Mouse (Mus musculus) embryo, embryonic 10 days (tissue): ENCODE measurements at regions not wholly inside any gene's neighbourhood (a gene's known extent, or its start where the extent isn't known, plus 50 kb on each side); places are given as distances from the start of the nearest gene placed in this dataset.

Experiments used
- DNase-seq: peaks from one replicate; pipeline ENCODE4 v3.0.0-alpha.2; 2015; ENCODE audit warnings: low spot score

DNA sequence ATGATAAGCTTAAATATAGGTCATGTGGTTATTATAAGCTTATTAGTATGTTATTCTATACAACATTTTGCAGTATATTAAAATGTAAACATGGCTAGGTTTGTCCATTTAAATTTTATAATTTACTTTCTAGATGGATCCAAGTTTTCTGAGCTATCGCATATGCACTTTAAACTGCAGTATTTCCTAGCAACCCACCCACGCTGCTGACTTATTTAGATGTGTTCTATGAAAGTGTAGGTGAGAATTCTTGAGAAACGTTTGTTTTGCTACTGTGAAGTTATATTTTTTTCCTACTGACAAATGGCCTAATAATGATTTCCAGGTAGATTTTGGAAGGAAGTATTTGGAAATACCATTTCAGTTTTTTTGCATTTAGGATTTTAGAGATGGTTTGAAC lies 308.0 kb downstream of the Gbe1 start:
- DNase-seq, result no peak

DNA sequence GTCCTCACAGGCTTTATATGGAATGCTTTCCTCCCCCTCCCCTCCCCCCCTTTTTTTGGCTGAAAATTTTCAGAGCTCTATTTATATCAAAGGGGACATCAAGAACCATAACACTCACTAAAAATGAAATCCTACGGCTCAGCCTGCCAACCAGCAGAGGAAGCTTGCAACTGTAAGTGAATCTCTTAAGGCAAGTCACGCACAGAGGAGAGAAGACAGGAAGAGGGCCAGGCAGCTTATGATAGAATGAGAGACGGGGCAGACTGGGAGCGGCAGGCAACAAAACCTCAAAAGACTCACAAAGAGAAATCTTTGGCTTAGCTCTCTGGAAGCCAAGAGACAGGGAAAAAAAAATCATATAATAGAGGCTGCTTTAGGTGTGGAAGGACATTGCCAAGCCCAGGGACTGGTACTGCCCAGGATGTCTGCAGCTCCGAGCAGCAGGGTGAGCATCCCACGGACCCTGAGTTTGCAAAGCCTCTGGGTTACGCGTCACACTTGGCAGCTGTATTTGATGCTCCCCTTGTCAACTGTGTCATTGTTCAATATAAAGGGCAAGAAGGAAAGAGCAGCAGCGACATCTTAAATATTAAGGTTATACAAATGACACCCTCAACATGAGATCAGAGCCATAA lies 330.0 kb downstream of the Gbe1 start:
- no peak for DNase-seq

DNA sequence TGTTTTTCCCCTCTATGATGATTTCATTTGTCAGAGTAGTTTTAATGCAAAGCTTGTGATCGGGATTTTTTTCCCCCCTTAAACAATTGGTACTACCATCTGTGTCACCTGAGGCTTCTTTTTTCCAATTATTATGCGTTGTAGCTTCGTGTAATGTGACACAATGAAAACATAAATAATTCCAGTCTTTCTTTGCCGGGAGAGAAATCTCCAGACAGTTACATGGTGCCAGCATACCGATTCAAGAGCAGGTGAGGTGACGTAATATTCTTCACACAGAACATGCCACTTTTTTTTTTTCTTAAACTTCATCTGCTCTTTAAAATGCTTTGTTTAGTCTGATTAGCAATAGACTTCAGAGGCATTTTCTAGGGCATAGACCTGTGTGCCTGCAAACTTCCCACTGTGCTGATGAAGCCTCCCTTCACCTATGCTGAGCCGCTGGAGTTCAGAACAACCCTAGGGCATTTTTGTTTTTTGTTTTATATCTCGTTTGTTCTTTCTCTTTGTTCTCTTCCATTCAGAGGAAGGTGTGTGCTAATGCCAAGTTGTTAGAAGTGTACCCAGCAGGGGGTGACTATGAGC lies 331.0 kb downstream of the Gbe1 start:
- no peak for DNase-seq

DNA sequence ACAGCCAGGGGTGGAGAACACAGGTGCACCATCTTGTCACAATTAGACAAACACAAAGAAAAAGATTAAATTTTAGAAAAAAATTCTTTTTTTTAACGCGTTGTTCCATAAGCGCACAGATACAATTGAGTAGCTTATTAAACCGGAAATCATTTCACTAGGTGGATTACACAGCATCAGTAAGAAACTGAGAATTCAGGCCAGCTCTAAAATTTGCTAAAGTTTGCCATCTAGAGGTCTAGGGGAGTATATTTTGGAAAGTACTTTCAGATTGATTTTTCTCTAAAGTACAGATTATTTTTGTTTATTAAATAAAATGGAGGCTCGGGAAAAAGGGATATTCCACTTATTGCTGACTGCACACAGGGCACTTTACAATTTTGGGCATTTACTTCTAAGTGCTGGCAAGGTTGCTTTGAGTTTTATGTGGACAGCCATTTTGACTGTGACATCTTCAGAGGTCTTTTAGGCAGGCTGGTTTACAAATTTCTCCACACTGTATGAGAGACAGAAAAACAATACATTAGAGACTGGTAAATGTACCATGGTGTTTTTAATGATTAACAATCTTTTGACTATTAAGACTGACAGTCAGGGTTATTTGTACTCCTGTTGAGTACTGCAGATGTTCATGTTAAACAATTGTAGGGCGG lies 340.8 kb downstream of the Gbe1 start:
- DNase-seq, result no peak

DNA sequence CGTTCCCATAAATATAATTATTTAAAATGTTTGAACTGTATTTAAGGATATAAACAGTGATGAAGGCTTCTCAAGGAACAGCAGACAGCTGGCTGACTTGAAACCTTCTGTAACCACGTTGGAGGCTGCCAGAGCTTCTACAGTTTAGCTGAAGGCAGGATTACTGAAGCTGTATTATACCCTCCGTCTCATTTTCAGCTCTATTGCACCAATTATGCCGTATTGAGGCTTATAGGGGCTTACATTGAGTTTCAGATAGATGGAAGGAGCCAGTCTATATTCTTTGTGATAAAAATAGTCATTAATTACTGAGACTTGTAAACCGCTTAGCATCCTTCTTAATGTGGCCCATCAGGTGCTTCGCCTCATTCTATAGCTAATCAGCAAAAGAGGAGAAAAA lies 376.1 kb downstream of the Gbe1 start:
- no peak for DNase-seq

DNA sequence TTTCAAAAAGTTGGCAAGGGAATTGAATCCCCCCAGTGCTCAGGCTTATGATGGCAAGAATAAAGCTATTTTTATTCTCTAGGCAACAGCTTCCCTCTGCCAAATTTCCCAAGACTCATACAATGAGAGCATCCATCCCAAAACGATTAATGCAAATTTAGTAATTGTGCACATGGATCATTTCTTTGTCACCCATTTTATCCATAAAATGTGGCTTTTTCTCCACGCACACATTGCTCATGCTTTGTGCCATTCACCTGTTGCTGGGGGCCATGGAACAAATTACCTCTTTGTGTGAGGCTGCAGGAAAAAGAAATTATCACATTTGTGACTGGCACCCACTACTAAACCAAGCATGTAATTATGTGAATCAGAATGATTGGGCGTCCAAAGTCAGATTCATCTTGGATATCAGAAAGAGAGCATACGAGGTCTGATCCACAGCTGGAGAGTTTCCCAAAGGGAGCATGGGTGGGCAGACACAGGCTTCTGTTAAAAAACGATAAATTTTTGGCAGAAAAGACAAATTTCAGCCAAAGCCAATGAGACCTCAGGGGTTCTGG lies 411.1 kb downstream of the Gbe1 start:
- no peak for DNase-seq

DNA sequence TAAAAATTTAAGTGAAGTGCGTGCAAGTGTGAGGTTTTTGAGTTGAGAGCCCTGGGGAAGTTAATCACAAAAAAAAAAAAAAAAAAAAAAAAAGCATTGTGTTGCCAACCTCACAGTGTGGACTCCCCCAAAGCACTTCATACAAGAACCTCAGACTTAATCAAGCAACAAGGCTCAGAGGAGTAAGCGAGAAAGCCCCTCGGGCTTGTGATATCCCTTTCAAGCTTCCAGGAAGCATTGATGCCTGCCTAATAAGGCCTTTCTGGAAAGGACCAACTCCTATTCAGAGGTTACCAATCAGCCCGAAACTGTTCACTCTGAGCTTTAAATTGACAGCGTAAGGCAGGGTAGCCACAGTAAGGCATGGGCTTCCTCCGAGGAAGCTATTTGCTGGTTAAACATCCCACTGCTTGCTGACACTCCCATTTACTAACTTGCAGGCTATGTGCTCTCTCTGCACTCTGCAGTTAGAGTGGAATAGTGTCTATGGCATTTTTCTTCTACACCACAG lies 411.6 kb downstream of the Gbe1 start:
- DNase-seq, result peak; percentile 32

DNA sequence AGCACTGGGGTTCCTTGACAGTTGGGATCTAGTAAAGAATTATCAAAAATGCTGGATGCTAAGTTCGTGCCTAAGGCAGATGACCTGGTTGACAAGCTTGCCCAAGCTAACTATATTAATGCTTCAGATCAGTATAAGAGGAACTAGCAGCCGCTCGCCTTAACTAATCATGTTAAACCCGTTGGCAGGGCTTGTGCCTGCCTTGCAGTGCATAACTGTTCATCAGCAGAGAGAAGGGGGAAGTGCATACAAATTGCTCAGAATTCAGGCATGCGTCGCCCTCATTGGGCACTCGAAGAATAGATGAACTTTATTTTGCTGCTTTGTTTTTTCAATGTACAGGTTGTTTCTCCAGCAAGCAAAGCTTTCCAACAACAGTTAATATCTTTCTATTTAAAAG lies 419.3 kb downstream of the Gbe1 start:
- no peak for DNase-seq

DNA sequence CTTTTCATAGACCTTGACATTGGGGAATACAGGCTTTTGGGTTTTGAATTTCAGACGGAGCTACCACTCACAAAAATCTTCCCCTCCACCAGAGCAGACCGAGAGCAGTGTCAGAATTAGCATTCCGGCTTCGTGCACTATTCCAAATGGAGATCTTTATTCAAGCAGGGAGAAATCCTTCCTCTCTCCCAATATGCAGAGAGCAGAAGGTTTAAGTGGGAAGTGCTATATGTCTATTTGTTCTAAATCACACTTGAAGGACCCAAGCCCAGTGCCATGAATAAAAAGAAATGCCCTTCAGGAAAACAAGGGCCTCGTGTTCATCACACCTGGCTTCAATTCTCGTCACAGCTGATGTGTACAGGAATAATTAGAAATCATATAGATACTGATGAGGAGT lies 426.3 kb downstream of the Gbe1 start:
- no peak for DNase-seq

DNA sequence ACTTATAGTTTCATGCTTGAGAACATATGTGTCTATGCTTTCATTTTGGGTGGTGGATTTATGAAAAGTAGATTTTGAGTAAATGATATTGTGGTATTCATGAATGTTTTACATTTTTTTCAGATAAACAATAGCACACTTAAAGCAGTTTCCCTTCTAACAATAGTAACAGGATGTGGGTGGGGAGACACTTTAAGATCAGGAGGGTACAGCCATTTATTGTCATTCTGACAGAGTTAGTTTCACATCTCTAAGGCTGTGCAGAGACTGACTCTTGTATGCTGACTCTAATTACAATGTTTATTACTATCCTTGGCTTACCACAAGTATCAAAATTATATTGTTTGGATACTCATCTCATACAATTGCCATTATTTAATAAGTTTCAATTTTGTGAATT lies 440.5 kb downstream of the Gbe1 start:
- no peak for DNase-seq

DNA sequence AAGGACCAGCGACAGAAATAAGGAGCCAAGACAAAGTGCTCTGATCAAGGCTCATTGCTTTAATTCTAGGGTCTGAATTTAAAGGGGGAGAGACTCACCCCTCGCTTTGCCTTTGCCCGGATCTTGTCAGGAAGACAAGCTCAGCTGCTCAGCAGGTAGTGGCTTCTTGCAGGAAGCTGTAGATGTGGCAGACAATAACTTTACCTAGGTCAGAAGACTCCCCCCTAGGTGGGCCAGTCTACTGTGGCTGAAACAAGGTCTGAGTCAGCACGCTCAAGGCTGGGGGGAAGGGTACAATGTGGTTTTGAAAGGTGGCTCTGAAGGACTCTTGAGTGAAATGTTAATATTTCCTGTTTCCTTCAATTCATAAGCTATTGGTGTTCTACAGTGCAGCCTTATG lies 484.3 kb downstream of the Gbe1 start:
- no peak for DNase-seq

DNA sequence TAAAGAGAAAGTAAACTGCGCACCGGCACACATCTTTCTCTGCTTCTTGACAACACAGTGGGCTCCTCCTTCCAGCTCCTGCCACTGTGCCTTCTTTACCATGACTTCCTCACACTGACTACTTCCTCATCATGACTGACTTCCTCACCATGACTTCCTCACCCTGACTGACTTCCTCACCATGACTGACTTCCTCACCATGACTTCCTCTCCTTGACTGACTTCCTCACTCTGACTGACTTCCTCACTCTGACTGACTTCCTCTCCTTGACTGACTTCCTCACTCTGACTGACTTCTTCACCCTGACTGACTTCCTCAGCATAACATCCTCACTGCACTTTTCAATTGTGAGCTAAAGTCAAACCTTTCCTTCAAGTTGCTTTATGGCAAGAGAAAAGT lies 489.8 kb downstream of the Gbe1 start:
- no peak for DNase-seq

DNA sequence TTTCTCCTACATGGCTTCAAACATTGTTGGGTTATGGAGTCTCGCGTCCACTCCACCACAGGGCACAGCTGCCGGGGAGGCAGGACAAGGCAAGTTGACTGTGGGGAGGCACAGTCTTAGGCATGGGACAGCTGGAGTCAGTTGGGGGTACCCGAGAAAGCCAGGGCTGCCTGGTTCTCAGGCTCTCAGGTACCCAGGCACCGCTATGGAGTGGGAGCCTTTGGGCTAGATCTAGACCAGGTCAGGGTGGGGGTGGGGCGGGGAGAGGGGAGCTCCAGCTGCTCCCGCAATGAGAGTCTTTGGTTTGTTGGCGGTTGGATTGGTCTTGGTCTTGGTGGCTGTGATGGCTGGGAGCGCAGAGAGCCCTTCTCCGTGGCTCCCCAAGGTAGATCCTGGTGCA lies 512.2 kb downstream of the Gbe1 start:
- DNase-seq, result no peak

DNA sequence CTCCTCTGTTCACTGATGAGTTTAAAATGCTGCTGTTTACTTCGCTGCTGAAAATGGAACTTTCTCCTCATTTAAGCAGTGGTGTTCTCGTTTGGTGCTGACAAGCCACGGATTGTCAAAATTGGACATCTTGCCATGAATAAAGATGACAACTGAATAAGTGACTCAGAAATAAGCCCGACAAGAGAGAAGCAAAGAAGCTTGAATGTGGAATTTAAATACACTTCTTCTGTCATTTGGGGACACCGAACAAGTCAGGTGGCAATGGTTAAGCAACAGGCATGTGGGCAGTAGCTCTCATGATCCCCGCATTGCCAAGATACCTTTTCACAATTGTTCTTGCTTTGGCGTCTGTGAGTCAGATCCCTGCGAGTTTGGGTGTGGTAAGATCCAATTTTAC lies 521.3 kb downstream of the Gbe1 start:
- DNase-seq, result no peak

DNA sequence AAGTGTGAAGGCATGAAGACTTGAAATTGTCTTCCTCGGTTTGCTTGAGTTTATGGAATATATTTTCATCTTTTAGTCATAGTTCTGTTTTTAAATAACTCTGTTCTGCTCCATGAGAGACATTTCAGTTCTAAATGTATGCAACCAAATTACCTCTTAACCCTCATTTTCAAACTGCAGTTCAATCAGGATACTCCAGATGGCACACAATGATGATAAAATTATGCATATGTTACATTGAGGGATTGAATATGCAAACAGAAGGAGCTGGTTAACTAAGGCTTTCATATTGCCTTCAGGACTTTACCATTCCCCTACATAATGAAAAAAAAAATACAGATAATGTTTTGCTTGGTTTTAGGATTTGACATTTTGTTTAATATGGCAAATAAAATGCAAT lies 524.4 kb downstream of the Gbe1 start:
- no peak for DNase-seq

DNA sequence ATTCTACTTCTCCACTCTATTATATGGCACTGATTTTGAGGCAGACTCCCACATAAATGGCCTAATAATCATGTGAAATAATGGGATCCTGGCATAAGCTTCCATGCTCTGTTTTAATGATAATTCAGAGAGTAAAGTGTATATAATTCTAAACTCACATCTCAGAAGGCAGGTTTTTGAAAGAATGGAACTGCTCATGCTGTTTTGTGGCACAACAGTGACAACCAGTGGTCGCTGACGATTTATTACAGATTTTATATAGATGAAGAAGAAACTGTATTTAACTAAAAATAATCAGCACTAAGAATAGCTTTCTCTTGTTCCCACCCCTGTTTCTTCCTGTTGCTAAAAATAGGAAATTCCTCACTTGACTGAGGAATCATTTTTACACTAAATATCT lies 554.5 kb downstream of the Gbe1 start:
- DNase-seq, result no peak

DNA sequence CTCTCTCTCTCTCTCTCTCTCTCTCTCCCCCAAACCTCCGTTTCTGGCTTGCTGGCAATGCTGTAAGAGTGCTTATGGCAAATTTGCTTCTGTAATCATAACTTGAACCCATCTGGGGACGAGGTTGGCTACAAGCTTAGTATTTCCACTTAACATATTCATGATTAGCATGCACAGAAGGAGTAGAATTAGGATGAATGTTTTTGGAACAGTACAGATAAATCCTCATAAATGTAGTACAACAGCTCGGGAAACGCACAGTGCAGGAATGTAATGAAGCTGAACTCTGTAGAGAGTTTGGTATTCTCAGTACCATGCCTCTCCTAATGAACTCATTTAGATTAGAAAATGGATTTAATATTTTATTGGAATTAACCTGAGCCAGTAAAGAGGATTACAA lies 555.5 kb downstream of the Gbe1 start:
- DNase-seq, result no peak

DNA sequence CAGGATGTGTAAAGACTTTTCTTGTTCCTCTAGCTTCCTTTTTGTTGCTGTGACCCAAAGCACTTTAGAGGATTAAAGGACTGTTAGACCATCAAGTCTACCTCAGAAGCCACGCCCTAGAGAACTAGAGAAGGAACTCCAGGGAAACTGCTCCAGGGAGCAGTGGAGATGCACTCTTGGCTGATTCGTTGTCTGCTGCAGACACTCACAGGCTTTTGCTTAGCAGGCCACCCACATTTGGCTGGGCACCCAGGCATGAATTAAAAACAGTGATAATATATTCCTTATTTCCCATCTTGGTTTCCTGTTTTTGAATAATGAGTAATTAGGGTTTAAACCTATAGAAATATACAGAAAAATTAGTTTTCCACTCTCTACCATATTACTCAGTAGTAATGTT lies 560.3 kb downstream of the Gbe1 start:
- no peak for DNase-seq

DNA sequence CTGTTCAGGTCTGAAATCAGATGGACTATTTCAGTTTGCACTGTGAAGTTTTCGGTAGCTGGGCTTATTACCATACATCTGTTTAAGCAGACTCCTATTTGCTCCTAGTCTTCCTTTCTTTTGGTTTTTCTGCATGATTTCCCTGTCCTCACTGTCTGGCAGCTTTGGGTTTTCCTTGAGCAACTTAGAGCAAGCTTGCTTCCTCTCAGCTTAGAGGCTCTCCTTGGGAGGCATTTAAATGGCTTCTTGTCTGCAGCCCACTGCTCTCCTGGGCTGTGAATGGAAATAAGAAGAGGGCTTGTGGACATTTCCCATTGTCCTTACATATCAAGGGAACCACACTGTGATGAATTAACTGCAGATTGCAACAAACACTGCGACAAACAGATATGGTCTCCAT lies 566.9 kb downstream of the Gbe1 start:
- no peak for DNase-seq

DNA sequence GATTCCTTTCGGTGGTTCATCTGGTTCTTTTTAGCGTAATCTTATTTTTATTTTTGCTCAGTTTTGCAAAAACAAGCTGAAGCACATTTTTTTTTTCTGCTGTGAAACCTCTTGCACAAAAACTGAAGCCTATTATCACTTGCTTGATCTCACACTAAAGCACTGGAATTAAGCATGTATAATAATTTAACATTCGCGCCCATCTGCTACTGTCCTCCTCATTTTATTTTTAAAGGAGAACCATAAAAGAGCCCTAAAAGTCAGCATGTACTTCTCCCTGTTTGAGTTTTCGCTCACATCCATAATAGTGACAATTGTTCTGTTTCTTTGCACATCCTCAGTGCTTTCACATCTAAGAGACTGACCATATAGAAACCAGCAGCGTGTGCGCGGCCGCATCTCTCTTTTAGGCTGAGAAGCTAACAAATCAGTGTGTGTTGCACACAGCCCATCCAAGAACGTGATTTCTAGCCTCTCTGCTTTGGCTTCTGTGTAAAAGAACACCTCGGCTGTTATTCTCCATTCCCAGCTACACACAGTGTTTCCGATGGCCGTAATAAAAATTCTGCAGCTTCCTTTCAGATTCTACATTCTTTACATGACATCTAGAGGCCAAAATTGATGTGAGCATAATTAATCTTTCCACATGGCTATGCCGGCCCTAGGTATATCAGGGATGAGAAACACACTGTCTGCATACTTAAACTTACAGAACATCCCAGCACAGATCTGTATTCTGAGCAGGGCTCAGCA lies 567.5 kb downstream of the Gbe1 start:
- no peak for DNase-seq

DNA sequence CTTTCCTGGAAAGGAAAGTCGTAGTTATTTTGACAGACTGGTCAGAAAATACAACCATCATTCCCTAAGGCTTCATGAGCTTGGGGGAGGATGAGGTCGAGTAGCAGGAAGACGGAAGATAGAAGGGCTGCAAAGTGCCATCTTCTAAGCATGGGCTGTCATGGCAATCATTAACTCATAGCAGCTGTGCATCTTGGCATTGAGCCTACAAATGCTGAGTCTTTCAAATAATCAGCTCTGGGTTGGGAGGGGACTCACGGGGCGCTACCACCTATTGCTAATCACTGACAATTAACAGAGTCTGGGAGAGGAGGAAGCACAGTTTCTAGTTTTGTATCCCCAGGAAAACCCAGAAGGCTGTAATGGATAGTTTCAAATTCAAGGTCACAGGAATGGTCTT lies 586.3 kb downstream of the Gbe1 start:
- no peak for DNase-seq

DNA sequence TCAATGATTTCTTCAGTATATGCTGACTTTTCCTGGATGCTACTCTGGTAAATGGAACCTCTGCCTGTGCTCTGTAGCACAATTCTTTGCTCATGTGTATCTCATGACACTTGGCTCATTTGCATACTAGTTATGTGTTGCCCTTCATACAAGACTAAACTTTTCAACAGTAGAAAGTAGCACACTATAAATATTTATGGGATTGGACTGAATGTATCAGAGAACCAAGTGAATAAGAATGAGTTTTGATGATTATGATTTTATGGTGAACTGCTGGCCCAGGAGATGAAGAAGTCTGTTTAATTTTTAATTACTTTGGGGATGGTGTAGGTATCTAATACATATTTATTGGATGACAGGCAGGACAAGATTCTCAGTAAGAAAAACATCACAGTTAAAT lies 606.3 kb downstream of the Gbe1 start:
- DNase-seq, result no peak

DNA sequence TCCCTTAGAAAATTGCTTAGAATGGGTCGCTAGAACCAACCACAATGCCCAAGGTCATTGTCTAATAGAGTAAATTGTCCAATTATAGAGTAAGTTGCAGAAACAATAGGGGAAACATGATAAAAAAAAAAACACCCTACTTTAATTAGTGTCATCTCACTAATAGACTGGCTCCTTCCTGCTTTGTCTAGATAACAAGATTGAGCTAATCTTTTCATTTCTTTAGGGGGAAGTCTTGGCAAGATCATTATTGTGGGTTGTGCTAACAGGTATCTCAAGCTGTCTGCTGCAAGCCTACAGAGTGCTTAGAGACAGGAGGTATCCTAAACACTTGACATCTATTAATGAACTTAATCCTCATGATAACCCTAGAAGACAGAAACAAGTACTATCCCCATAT lies 615.9 kb downstream of the Gbe1 start:
- no peak for DNase-seq
